Mouse (Mus musculus): ENCODE measurements around the gene Hs3st4.
A peak's percentile ranks its signal among the peaks of the same experiment; 100 is the strongest.

The Hs3st4 gene

DNA sequence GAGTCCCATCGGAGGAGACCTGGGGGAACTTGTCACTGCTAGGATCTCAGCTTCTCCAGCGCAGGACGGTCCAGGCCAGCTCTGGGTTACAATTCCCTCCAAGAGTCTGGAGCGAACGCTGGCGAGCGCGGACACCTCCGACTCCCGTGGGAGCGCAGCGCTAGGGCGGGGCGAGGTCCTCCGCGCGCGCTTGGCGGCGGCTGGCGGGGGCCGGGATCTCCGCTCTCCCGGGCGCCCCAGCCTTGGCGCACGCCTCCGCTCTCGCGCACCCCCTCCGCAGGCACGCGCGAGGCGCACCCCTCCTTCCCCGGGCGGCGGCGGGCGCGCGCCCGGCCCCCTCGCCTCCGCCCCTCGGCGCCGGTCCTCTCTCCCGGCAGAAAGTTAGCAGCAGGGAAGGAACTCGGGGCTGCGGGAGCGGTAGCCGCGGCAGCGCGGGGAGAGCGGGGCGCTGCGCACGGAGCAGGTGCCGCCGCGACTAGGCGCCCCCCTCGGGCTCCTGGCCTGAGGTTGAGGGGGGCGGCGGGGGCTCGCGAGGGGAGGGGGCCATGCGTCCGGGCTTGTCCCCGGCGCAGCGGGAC, at the start of gene Hs3st4:
Gene Hs3st4, plus strand, starts transcription at position 409 of the 578 bp plus-strand sequence.
- DNase-seq, result peak; percentile 21

DNA sequence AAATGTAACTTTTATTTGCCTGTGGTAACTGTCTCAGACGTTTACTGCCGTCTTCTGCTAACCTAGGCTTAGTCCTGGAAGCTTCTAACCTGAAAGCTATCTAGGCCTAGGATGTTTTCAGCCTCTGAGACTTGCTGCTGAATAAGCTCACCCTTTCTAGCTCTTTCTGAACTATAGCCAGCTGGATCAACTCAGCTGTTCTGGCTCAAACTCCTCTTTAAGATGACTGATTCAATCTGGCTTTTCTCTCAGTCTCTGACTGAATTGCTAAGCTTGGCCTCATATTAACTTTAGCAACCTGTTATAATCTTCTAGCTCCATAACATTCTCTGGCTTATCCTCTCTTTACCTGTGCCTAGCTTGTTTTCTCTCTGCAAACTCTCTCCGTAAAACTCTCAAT, 35.8 kb upstream of the Hs3st4 start:
- DNase-seq, result no peak

DNA sequence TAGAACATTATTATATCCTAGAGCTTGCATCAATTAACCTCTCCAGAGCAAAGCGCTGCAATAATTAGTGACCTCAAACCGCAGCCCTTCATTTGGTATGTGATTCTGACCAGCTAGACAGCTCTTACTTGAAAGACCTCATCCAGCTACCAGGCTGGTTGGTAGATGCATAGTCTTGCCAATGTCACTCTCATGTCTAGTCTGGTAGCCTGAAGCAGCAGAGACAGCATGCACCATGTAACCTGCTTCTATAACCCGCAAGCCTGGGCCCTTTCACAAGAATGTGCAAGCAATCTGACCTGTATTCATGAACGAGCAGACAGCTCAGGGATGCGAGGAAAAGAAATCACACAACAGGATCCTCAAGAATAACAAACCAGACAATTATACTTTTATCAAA, 19.6 kb upstream of the Hs3st4 start:
- DNase-seq, result no peak

DNA sequence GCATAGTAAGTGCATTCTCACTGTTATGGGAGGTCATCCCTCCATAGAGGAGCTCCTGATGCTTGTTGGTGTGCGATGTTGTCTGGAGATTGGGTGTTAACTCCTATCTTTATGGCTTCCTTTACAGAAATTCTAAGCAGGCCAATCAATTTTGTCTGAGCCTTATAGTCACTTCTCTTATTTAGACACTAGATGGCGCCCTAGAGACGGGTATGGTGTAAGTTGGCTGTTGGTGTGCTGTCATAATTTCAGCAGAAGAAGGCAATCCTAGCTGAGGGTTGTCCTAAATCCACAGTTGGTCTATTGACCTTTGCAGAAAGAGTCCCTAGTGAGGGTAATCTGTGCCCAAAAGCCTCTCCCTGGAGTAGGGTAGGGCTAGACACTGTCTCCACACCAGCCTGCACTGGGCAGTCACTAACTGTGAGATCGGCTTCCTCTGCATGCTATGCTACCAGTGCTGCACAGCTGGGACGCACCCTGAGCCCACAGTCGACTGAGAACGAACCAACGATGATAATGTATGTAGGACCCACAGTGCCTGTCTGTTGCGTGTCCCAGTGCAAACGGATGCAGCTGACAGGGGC, 18.0 kb upstream of the Hs3st4 start:
- no peak for DNase-seq

DNA sequence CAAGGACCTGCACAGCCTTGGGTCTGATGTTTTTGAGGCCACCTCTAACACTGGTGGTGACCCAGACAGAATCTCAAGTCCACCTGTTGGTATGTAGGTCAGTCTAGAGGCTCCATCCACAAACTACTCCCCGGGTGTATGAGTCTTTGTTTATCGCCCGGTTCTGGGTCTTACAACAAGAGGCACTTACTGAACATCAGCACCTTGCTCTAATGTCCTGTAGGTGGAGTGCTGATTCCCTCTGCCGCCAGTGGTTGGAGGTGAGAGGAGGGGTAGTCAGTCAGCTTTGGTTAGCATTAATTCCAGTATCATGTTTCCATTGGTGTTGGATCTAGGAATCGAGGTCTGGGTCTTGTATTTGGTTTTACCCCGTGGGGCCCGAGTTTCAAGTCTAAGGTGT, 17.2 kb upstream of the Hs3st4 start:
- no peak for DNase-seq

DNA sequence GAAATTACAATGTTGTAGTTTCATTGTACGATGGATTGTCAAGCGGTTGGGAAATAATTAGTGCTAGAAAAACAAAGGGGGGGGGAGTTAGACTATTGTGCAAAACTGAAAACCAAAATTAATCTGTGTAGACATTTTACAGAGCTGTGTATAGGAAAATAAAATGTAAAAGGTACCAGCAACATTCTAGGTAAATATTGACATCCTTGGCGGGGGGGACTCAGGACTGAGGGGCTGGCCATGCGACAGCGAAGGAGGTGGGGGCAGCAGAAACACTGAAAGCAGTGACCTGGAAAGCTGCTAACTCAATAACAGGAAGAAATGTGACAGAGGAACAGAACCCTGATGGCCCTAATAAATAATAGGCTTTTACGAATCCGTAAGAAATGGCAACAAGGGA, 7.2 kb upstream of the Hs3st4 start:
- no peak for DNase-seq

DNA sequence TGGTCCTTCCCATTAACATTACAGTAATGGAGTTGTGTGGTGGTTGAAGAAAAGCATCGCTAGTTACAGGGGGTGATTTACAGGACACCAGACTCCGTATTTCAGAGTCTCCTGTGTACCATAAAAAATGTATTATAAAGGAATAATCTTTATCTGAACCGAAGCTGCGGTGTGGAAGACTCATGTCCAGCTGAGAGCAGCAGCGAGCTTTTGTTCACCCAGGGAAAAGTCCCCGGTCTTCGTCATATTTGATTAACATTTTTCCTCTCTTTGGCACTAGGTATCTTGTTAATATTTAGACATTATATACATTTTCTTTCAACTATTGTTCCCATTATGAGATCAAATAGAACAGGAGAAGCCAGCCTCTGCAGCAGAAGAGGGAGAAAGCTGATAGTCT, 1.2 kb upstream of the Hs3st4 start:
- DNase-seq, result no peak

DNA sequence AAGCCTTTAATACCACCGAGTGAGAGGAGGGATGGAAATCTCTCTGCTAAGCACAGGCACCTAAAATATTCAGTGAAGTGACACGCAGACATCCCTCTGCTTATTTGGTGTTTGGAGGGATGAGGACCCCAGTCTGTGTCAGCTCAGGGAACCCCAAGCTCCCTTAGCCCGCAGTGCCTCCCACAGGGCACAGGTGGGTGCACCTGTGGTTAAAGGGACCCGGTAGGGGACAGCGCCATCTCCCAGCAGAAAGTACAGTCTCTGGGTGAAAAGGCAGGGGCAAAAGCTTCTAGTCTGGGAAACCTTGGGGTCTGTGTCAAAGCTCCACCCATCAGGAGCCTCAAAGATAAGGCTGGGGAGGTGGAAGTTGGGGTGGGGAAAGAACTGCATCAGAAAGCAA, 659 bp upstream of the Hs3st4 start:
- DNase-seq, result no peak

DNA sequence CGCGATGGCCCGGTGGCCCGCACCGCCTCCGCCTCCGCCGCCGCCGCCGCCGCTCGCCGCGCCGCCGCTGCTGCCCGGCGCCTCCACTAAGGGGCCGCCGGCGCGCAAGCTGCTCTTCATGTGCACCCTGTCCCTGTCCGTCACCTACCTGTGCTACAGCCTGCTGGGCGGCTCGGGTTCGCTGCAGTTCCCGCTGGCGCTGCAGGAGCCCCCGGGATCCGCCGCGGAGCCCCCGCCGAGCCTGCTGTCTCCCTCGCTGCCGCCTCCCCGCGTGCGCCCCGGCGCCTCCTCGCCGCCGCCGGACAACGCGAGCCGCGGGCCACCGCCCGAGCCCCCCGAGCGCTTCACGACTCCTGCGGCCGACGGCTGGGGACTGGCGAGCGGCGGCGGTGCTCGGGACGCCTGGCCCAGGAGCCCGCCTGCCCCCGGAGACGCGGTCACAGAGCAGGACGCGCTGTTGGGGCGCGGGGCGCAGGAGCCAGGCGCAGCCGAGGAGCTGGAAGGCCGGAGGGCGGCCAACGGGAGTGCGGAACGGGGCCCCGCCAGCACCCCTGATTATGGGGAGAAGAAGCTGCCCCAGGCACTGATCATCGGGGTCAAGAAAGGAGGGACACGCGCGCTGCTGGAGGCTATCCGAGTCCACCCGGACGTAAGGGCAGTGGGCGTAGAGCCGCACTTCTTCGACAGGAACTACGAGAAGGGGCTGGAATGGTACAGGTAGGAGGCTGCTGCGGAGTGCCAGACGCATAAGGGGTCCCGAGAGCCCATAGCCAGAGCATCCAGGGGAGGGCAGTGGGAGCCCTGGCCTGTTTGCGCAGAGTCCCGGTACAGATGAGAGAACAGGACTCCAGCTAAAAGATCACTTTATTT, 743 bp downstream of the Hs3st4 start:
- peak; percentile 15 for DNase-seq

DNA sequence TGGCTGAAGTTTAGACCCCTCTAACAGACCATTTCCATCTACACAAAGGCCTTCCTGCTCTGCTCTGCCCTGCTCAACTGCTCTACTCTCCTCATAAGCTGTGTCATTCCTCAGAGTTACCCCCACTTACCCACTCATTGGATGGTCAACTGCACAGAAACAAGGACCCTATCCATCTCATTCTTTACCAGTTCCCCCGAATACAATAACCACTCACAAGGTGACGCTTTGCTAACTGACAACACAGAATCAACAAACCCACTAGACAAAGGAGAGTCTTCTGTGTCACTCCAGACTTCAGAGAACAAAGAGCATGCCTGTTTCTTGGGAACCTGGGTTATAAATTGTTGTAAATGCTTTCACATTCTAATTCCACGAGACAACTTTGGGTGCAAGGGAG, 9.5 kb downstream of the Hs3st4 start:
- DNase-seq, result no peak

DNA sequence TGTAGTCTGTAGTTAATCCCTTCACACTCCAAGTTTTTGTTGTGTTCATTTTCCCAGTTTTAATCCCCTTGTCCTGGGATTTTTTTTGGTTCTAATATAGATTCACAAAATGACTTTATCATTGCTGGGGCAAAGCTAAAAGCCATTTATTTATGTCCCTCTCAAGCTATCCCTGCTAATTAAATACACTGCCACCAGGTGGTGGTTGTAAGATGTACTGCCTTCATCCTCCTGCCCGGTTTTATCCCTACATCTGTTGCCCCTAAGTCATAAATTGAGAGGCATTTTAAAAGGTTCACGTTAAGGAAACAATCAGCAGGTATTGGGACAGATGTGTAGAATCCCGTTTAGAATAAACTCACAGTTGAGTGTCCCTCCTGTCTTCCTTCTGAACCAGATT, 14.6 kb downstream of the Hs3st4 start:
- no peak for DNase-seq

DNA sequence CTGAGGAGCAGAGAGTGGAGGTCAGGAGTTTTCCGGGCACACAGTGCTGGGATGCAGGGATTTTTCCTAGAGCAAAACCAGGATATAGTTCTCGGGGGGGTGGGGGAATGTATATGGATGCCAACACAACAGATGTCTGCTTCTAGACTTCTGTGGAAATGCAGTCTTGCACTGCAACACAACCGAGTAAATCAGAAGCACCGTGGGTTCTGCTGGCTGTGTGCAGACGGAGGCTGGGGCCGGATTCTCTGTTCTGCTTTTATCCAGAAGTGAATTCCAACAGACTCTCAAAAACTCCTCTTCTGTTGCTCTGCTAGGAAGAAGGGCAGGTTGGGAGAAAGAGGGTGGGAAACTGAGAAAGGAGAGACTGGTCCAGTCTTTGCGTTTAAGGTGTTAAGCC, 15.9 kb downstream of the Hs3st4 start:
- peak; percentile 37 for DNase-seq

DNA sequence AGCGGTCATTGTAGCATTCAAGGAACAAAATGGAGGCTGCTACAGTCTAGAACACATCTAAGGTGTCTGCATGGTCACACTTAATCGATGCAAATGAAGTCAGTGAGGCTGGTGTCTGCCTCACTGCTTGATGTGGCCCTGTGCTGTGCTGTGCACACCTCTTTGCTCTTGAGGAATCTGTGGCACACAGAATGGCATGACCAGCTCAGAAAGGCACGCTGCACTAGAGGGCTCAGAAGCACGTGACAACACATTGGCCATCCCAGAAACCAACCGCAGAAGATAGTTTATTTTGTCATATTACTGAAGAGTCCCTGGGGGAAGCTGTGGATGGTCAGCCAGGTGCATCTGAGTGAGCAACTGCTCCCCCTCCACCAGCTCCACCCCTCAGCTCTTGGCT, 44.2 kb downstream of the Hs3st4 start:
- DNase-seq, result no peak

DNA sequence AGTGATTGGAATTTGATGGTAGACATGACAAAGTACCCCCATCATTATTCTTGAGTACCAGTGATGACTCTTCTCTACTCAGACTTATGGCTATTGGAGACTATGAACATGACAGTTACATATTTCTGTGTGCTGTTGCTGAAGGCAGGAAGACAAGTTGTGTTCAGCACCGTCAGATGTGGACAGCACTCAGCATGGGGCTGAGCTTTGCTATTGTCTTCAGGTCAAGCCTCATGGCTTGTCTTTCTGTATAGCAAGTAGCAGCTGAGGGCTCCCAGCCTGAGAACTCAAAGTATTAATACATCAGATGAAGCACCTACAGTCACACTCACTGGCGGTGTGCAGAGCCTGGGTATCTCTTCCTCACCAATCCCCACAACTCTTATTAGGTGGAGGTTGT, 49.6 kb downstream of the Hs3st4 start:
- DNase-seq, result no peak

DNA sequence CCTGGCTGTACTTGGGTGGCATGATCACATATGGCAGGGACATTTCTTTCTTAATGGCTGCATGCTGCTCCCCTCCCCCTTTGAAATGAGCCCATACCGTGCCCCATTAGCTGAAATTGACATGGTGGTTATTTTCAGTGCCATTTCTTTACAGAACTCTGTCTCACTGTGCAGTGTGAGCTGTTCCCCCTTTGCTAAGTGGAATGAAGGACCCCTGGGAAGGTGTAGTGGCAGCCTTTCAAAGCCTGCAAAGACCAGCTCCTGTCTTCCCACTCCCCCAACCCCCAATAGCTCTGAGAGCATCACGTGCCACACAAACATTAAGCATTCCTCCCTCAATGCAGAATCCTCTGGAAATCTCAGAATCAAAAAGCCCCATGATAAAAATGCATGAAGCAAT, 50.7 kb downstream of the Hs3st4 start:
- no peak for DNase-seq

DNA sequence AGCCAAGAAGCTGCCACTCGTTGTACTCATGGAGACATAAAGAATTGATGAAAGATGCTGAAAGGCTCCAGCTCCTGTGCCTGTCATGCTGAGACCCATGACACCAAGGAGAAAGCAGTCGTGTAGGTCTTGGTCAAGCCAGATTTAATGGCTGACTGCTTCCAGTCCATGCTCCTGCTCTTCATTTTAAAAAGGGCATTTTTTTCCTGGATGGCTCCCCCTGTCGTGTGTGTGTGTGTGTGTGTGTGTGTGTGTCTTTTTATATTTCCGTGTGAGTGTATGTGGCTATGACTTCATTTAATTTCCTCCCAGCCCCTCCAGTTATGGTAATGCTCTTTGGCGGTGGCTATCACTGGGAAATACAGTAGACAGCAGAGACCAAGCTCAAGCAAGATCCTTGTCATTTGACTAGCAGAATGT, 54.6 kb downstream of the Hs3st4 start:
- DNase-seq, result no peak

DNA sequence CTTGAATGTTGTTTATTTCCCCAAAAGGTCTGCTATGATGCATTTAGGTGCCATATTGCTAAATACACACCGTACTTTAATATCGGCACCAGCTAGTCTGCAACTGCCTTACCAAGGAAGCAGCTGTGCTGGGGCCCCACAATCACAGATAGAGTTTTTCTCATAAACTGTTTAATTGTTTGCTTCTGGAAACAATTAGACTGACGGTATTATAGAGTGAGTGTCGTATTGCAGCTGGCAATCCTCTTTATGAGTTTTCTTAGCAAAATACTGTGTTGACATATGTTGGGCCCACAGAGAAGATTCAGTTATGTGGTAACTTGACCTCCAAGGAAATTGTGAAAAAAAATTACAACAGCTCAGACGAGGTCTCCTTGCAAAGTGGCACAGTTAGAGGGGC, 56.5 kb downstream of the Hs3st4 start:
- DNase-seq, result no peak

DNA sequence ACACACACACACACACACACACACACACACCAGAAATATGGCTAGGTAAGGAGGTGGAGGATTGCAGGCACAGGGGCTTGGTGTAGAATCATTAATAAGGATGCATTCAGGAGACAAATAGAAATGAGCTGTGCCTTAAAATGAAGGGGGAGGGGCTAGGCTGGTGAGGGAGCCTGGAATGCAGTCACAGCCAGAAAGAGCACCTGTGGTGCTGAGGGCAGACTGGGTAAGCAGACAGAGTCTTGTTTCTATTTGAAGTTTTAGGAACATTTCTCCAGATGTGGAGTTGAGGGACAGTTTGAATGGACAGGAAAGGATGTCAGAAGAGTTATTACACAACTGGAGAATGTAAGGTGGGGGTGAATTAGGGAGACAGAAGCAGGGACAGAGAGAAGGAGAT, 64.7 kb downstream of the Hs3st4 start:
- no peak for DNase-seq

DNA sequence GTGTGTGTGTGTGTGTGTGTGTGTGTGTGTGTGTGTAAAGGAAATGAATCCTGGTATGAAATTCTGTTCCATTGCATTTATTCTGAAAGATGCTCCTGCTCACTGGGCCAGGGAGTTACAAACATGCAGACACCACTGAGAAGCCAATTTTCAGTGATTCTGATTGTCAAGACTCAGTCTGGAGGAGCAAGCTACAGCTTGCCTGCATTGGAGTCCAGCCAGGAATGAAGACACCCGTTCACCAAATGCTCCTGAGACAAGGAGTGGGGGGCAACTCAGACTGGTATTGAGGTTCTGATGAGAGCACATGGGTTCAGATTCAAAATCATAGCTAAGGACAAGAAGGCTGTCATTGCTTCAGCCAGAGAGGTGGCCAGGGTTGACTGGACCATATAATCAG, 66.3 kb downstream of the Hs3st4 start:
- no peak for DNase-seq

DNA sequence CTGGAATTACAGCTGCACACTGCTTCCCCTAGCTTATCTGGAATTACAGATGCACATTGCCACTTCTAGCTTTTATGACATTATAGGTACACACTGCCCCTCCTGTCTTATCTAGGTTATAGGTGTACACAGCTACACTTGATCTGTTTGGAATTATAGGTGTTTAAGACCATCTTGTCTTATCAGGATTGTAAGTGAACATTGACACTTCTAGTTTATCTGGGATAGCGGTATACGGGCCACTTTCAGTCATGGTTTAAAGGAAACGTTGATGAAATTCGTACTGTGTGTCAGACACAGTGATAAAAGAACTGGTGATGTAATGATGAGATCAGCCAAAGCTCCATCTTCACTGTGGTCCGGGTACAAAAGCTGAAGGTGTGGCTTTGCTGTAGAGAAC, 67.8 kb downstream of the Hs3st4 start:
- no peak for DNase-seq

DNA sequence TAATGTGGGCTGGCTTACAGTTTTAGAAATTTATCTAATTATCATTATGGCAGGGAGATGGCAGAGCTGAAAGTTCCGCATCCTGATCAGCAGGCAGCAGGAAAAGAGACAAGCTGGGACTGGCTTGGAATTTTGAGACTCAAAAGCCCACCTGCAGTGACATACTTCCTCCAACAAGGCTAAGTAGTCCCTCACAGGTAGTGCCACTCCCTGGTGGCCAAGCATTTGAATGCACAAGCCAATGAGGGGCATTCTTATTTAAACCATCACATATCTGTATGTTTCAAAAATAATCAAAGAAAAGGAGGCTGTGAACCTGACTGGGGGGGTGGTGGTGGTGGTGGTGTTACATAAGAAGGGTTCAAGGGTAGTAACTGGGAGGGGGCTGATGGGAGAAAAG, 101.1 kb downstream of the Hs3st4 start:
- DNase-seq, result no peak

DNA sequence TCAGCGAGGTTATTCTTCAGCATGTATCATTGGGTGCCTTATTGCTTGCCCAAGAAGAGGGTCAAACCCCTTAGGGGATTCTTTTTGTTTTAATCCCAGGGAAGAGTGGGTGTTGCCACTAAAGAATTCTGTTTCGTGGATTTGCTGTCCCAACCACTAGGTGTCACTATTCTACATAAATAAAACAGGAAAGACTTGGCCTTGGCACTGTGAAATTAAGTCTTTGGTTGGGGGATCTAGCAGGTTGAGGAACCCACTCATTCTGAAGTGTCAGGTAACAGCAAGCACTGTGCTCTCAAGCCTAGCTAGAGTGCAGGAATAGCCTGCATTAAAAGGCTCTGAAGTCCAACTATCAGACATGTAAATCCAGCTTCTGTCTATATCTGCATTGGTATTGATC, 146.3 kb downstream of the Hs3st4 start:
- DNase-seq, result no peak

DNA sequence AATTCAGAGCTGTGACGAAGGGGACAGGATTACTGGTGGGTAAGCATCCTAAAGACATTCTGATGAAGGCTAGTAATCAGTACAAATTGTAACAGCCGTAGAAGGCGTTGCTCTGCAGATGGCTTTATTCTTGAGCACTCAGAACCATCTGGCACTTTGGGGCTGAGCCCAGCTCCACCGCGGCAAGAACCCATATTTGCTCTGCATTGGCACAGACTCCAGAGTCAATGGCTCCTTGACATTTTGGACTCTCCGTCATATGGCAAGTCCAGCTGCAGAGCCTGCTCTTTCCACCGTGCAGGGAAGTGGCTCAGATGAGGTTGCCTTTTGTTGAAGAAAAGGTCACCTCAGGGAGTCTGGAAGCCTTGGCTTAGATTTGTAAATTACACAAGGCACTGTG, 148.6 kb downstream of the Hs3st4 start:
- peak; percentile 52 for DNase-seq

DNA sequence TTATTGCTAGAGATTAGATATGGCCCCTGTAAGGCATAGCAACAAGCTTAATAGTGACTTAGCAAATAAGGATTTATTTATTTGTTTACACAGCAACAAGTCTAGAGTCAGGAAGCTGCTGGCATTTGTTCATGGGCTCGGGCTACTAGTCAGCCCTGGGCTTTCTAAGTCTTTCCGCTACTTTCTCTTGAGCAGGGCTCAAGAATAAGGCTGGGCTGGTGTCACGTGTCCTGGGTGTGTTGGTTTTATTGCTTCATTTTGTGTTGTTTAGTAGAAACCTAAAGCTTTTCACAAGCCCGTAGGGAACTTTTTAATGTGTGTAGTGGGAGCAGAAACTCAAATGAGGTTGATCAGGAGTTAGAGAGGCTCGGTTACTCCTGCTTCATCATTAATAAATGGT, 153.5 kb downstream of the Hs3st4 start:
- no peak for DNase-seq

DNA sequence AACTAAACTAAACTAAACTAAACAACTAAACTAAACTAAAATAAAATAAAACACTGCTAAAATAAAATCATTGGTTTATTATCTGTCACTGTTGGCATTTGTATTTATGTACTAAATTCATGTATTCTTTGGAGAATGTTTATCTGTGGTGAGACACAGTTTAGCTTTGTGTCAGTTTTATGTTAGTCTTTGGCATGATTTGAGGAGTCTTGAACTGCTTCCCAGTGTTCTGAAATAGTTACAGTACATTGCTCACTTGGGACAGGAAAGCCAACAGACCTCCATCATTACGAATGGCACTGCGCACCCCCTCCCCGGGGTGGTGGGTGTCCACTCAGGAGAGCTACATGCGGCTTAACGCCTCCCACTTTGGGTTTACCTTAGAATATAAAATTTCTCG, 158.6 kb downstream of the Hs3st4 start:
- DNase-seq, result no peak
